Mouse (Mus musculus): Measurements from ENCODE around the gene Gm20388.

DNA sequence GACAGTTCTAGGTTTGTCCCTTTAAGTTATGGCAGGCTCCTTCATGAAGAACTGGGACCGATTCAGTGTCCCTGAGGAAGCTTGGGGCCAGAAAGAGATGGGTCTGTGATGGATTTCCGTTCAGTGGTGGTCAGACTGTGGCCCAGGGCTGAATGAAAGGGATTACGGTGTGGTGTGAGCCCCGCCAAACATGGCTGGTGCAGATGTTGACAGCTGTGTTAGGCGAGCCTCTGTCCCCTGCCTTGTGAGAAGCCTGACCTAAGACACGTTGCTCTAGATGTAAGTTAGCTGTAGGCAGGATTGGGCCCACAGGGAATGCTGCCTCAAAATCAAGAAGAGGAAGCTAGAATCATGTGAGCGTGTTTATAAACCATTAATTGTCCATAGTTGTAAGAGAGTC, 826.5 kb downstream of the Gm20388 start:
- TF ChIP-seq CTCF (IDR thresholded peaks at IDR 0.05; ENCODE audit: low read depth) = no peak
- no peak for TF ChIP-seq EP300 (IDR thresholded peaks at IDR 0.05; ENCODE audit: low read depth)
